ENCODE assay signal across 19 mouse cellular contexts in the genomic region with DNA sequence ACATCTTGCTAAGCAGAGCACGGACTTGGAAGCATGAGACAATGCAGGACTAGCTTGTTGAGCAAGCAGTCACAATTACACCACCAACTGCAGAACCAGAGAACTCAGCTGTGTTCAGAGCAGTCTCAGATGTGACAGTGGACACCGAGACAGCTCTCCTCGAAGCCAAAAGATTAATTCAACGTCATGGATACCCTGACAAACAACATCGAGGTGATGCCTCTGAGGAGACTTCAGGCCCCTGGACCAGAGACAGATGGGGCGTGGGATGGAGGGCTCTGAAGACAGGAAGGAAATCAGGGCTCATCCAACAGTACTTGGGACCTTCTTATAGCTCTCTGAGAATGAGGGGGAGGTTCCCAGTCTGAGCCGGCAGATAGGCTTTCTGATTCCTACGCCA.
DNase-seq lines count a peak whose midpoint lies in the region; ATAC-seq lines count a peak whose summit lies in the region.
"Had no signal": no experiment of that assay in that cellular context is flagged by ENCODE, and none has a peak within 500 bp of the region (broad histone marks: within the 10 kb centered on the region; RNA-seq: fewer than 3 reads in every experiment).

No protein-coding gene starts in this region.

- peak; percentile 86 for ATAC-seq in frontal cortex, adult (ENCODE audit: low TSS enrichment)
- ATAC-seq: forebrain, embryonic 15.5 days; intestine, embryonic 16.5 days; Patski had no signal

- no peak for DNase-seq in frontal cortex, postnatal 14 days (ENCODE audit: low spot score in 2 of 2)
- DNase-seq in left cerebral cortex, adult 18-20 months (ENCODE audit: low spot score in 2 of 2) = peak; percentile 60 to 80
- DNase-seq in left cerebral cortex, adult 11 months (ENCODE audit: low spot score) = no peak
- peak; percentile 61 for DNase-seq in right cerebral cortex, postnatal 25 days
- no peak for DNase-seq in right cerebral cortex, postnatal 4 days
- no peak for DNase-seq in ovary, postnatal 36 days (ENCODE audit: low spot score)
- DNase-seq in thymus, postnatal 4 days = no peak
- DNase-seq: cerebellum, adult 11-12 months; cerebellum, postnatal 14 days; embryo, embryonic 11 days; gastrocnemius, postnatal 14 days; heart, adult 18-20 months; heart, postnatal 36 days; lung, adult 18-20 months; thymus, postnatal 14 days had no signal

Comparison
In these comparisons a context has a peak if more than half of its experiments do, and no peak if none do; other contexts are left out.
1. DNase-seq: peak in left cerebral cortex, adult 18-20 months (2 of 2) and right cerebral cortex, postnatal 25 days (single experiment); none in frontal cortex, postnatal 14 days (0 of 2), left cerebral cortex, adult 11 months (single experiment), right cerebral cortex, postnatal 4 days (single experiment), ovary, postnatal 36 days (single experiment) and thymus, postnatal 4 days (single experiment).